Mouse (Mus musculus): ENCODE results near the gene Slc38a4.

Gene Slc38a4

GRCm38 (mm10) chr15:97015036-97015596 is 40.6 kb downstream of the Slc38a4 start:
- DNase-seq (ENCODE audit: low spot score in 2 of 2): no peak

GRCm38 (mm10) chr15:97011599-97012372 is 44.0 kb downstream of the Slc38a4 start:
- no peak for DNase-seq (ENCODE audit: low spot score in 2 of 2)

- DNase-seq (ENCODE audit: low spot score in 2 of 2): no peak
Measured at GRCm38 (mm10) chr15:97009271-97009670, 46.5 kb downstream of the Slc38a4 start.

DNA sequence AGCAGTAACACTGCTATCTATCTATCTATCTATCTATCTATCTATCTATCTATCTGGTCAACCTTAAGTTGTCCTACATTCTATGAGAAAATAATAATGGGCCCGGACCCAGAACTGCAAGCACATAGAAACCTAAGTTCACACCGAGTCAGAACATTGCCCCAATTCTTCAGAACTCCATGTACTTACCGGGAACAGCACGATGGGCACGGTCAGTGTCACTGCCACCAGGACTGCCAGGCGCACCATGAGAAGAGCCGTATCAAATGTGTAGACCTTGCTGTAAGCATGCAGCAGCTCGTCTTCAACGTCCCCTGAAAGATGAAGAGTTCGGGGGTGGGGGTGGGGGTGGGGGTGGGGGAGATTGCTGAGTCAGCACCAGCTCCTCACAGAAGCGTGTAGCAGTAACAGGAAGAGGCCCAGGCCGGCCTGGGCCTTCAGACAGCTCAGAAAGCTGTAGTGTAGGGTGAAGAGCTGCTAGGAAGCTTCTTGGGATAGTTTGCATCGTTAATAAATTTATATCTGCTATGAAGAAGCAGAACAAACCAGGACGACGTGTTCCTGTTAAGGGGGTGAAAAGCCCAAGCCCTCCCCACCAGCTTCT is 50.0 kb downstream of the Slc38a4 start:
- no peak for DNase-seq (ENCODE audit: low spot score in 2 of 2)

- DNase-seq (ENCODE audit: low spot score in 2 of 2): no peak
Measured at GRCm38 (mm10) chr15:97004525-97004867, 51.3 kb downstream of the Slc38a4 start.

GRCm38 (mm10) chr15:97003851-97004524 is 51.8 kb downstream of the Slc38a4 start:
- no peak for DNase-seq (ENCODE audit: low spot score in 2 of 2)

DNA sequence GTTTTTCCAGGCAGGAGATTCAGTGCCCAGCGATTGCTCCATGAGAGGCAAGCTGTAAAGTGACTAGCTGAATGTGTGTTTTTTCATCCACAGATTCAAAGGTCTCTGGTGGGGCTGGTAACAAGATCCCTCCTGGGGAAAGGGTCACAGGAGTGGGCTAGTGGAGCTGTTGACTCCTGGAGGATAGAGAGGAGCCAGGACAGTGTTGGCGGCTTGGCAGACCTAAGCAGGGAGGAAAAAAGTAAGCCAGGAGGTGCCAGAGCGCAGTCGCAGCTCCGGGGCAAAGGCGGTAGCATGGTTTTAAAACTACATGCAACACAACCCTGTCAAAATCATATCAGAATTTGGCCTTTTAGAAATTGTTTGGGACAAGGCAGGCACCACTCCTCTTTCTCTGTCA is 52.6 kb downstream of the Slc38a4 start:
- DNase-seq (ENCODE audit: low spot score in 2 of 2): no peak

DNA sequence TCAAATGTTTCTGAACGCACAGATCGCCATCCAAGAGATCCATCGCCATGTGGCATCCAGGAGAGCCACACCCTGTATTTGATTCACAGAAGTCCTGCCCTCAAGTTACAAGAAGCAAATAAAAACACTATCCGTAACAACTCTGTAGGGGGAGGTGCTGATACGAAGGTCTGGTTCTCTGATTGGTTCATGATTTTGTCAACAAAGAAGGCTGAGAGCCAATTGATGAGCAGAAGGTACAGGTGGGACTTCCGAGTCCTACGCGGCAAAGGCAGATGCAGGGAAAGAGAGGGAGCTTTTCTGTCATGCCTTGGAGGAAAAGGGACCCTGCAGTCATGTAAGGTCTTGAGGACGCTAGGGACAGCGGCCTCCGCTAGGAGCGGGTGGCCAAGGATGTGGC is 53.0 kb downstream of the Slc38a4 start:
- no peak for DNase-seq (ENCODE audit: low spot score in 2 of 2)

DNA sequence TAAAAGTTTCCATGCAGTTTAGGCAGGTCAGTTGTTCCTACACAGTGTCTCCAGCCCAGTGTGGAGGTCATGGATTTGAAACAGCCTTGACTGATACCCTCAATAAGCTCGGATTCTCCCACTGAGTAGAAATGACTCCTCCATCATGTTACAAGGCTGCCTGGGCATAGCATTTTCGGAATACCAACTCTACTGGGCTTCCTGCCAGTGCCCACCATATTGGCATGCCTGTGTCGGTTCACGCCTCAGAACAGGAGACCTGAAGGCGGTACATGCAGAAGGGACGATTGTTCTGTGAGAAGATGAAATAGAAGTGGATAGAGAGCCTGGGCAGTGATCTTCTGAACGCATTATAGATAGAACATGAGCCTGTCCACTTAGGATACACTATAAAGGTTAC is 53.9 kb downstream of the Slc38a4 start:
- no peak for DNase-seq (ENCODE audit: low spot score in 2 of 2)

GRCm38 (mm10) chr15:97001416-97001815 is 54.3 kb downstream of the Slc38a4 start:
- no peak for DNase-seq (ENCODE audit: low spot score in 2 of 2)

GRCm38 (mm10) chr15:97000319-97001251 is 55.2 kb downstream of the Slc38a4 start:
- no peak for DNase-seq (ENCODE audit: low spot score in 2 of 2)

DNA sequence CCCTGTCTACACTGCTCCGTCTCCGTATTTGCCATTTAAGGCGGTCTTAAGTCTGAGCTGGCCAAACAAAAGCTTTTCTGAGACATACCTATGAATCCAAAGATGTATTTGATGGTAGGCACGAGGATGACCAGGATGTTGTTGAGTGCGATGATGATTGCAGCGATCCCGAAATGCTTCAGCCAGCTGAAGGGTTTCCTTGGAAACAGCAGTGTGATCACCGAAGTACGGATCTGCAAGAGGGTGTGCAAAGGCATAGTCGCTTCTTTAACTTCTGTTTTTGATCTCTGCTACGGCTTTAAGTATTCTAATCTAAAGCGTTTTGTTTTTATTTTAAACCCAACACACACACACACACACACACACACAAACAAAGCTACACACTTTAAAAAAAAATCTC is 56.4 kb downstream of the Slc38a4 start:
- no peak for DNase-seq (ENCODE audit: low spot score in 2 of 2)

GRCm38 (mm10) chr15:96985618-96986017 is 70.1 kb downstream of the Slc38a4 start:
- DNase-seq (ENCODE audit: low spot score in 2 of 2): no peak

GRCm38 (mm10) chr15:96983581-96984330 is 72.0 kb downstream of the Slc38a4 start:
- no peak for DNase-seq (ENCODE audit: low spot score in 2 of 2)

- no peak for DNase-seq (ENCODE audit: low spot score in 2 of 2)
Measured at GRCm38 (mm10) chr15:96975125-96975524, 80.6 kb downstream of the Slc38a4 start.

DNA sequence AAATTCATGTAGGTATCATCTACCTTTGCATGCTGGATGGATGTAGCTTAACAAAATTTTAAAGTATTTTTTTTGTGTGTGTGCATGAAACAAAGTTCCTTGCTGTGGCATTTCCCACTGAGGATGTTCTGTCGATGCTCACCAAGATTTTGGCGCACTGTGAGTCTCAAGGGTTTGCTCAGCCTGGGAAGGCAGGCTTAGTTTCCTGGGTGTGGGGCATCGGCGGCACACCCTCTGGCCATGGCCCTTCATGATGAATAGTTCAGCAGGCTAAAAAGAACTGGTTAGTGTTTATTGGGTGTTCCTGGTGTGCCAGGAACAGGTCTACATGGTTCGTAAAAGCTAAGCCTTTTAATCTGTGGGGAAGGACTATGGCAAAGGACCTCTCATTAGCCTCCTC is 81.6 kb downstream of the Slc38a4 start:
- no peak for DNase-seq (ENCODE audit: low spot score in 2 of 2)

DNA sequence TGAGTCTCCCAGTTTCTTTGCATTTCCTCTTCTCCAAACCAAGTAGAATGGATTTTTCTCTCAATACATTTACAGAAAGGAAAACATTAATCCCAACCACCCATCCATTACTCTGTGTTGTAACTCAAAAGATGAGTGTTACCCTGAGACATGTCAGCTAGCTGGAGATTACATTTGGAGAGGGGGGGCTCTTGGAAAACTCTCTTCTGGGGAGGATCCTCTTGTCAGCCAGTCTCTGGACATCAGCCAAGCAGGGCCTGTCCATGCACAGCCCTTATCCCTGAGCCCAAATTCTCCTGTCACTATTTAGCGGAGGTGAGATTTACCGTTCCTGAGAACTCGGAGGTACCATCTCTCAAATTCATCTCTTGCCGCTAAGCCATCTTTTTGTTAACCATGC is 82.4 kb downstream of the Slc38a4 start:
- no peak for DNase-seq (ENCODE audit: low spot score in 2 of 2)

DNA sequence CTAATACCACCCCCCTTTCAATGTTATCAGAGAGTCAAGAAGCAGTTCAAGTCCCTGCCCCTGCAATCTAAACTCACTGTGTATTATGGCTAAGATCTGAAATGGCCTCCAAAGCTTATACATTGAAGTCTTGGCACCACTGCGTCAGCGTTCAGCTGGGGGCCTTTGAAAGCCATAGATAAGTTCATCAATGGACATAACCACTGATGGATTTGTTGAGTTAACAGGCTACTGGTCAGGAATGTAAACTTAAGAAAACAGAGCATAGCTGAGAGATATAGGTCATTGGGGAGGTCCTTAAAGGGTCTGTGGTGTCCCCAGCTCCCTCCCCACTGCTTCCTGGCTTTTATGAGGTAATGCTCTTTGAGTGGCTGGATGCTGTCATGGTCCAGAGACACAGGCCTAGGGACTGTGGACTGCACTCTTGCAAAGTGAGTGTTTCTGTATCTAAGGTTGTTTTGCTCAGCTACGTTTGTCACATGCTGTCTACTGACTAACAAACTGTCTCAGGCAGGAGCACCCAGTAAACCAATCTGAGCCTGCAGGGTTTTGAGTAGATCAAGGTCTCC is 83.0 kb downstream of the Slc38a4 start:
- no peak for DNase-seq (ENCODE audit: low spot score in 2 of 2)

- no peak for DNase-seq (ENCODE audit: low spot score in 2 of 2)
Measured at GRCm38 (mm10) chr15:96971906-96972305, 83.8 kb downstream of the Slc38a4 start.

DNA sequence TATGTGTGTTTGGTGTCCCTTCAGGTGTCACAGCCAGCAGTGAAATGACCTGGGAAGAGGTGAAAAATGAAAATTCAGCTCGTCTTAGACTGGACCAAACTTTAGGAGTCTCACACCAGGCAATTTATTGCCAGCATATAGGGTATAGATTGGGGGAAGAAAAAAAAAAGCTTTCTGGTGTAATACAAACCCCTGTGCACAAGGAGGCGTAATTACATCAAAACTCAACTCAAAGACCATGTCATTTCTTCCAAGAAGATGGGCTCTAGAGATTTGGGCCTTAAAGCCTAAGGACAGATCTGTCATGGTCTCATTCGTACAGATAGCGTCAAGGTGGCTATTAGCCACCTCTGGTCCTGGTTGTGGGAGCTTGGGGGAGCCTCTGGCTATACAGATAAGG is 86.0 kb downstream of the Slc38a4 start:
- no peak for DNase-seq (ENCODE audit: low spot score in 2 of 2)

GRCm38 (mm10) chr15:96968741-96969140 is 87.0 kb downstream of the Slc38a4 start:
- no peak for DNase-seq (ENCODE audit: low spot score in 2 of 2)
